Mouse (Mus musculus) left cerebral cortex, postnatal 14 days (tissue): ENCODE measurements around the gene 2900011O08Rik. TPM values are rescaled to one million over a fixed set of nuclear protein-coding genes. Genes with fewer than 3 reads are reported as not detected.
A peak's percentile ranks its signal among the peaks of the same experiment; 100 is the strongest.
"Not testable (repeated sequence)": the region's sequence is repeated elsewhere in the genome, so short reads cannot be mapped to it uniquely, and the experiment has no call there.

Experiments
- DNase-seq, 2 experiments: peaks; one replicate each; pipeline ENCODE4 v3.0.0; 2021 to 2022; ENCODE audit warnings: low spot score in 2 of 2, mixed read lengths in 1 of 2
- intact Hi-C: fragments of 180-260 bp; cut with DNase I; formaldehyde crosslinking; loops from one replicate; pipeline ENCODE4 v1.15.1; 2025
- total RNA-seq, 2 experiments: library from RNA; stranded (reverse); gene quantifications; 2 replicates each; pipeline ENCODE4 v1.2.3; 2021

The 2900011O08Rik gene
- total RNA-seq, 2 experiments from 2014 or later = 280 to 282 TPM

GRCm38 (mm10) chr16:14053116-14053515 is 66.7 kb downstream of the 2900011O08Rik start:
- intact Hi-C loops = loop anchor here (1.0 kb wide), 1 partner anchor 39 kb away; no protein-coding TSS in a partner anchor
- DNase-seq = no peak

GRCm38 (mm10) chr16:14055271-14055670 is 68.9 kb downstream of the 2900011O08Rik start:
- no peak for DNase-seq
- intact Hi-C loops = no loop called here

- no peak for DNase-seq
- intact Hi-C loops = no loop called here
Measured at GRCm38 (mm10) chr16:14056734-14057133, 70.3 kb downstream of the 2900011O08Rik start.

GRCm38 (mm10) chr16:14058541-14058940 is 72.1 kb downstream of the 2900011O08Rik start:
- intact Hi-C loops = no loop called here

DNA sequence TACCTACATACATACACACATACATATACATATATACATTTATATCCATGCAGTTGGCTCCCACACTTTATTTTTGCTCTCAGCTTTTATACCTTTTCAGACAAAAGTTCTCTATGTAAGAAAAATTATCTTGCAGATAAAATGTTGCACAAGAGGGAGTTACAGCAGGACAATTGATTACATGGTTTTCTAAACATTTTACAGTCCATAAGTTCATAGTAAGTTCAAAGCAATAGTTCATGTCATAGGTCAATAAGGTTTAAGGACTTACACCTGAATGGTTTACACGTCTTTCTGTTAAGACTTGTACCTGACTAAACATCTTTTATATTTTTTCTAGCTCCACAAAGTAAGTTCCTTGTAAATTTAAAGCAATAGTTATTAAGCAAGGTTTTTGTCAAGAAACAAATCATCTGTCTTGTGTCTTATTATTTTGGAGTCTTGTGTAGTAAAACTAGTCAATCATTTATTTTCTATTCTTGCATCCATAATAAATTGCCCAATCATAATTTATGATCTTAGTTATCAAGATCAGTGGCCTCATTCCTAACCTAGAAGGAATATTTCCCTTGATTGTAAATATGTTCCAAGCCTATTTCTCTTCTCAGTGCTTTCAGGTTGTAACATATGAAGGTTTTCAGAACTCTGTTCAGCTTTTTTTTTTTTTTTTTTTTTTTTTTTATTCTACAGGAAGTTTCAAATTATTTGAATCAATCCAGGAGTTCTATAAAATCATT is 72.9 kb downstream of the 2900011O08Rik start:
- intact Hi-C loops = no loop called here
- DNase-seq = no peak

More at GRCm38 (mm10) chr16:14058541-14058940, 72.1 kb downstream of the 2900011O08Rik start:
- DNase-seq = no peak

DNA sequence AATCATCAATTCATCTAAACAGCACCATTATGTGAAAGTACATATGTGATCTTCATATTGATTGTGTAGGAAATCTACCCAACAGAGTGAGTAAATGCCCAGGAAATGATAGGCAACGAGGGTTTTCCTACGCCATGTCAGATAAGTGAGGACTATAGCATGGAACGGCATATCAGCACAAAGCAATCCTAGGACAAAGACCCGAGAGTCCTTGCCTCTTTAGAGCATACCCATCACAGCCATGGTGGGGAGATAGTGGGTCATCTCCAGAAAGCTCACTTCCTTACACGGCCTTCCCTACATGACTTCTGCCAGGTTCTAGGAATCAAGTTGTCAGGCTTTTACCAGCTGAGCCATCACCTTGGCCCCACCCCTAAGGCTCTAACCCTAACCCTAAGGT is 73.5 kb downstream of the 2900011O08Rik start:
- no peak for DNase-seq
- intact Hi-C loops = no loop called here

DNA sequence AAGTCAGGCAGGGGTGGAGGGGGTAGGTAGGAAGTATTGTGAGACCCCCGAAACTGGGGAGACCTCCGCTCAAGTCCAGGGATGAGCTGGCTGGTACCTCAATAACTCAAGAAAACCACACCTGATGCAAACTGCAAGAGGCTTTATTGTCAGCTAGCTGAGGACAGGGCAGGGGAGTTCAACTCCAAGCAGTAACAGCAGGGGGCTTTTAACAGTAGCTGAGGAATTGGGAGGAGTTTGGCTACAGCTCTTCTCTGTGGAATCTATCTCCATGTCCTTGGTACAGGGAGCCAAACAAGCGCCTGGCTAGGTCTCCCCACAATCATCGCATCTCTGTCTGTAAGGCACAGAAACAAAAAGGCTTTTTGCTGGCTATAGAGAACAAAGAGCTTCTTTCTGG is 80.2 kb downstream of the 2900011O08Rik start:
- DNase-seq, intact Hi-C loops: not testable (repeated sequence)

DNA sequence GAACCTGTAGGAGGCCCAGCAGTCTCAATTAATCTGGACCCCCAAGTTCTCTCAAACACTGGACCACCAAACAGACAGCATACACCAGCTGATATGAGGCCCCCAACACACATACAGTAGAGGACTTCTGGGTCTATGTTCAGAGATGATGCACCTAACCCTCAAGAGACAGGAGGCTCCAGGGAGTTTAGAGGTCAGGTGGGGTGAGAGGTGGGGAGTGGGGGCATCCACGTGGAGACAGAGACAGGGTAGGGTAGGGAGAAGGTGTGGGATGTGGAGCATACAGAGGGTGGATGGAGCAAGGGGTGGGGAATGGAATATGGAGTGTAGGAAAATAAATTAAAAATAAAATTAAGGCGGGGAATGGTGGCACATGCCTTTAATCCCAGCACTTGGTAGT is 82.3 kb downstream of the 2900011O08Rik start:
- DNase-seq, intact Hi-C loops: not testable (repeated sequence)

DNA sequence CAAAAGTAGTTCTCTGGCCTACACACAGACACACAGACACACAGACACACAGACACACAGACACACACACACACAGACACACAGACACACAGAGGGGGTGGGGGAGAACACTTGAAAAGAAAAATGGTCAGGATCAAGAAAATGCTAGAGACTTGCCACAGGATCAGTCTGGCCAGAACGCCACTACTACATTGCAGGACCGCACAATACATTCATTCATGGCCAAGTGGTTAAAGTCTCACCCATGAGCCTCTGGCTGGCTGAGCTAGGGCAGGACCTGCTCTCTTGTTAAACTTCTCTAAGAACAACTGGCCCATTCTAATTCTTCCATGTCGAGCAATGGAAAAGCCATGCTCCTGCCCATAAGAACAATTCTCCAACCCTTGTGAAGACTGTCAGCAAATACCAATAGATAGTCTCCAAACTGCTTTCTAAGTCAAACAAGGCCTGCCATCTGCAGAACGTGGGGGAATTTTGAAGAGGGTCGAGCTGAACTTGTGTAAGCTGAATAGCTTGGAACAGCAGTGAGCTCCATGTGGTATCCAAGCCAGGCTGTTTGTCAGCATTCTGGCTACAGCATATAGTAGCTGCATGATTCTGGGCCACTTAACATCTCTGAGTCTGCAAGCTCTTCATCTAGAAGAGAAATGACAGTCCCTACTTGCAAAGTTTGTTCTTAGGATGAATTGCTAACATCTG is 84.2 kb downstream of the 2900011O08Rik start:
- no peak for DNase-seq
- intact Hi-C loops = no loop called here

DNA sequence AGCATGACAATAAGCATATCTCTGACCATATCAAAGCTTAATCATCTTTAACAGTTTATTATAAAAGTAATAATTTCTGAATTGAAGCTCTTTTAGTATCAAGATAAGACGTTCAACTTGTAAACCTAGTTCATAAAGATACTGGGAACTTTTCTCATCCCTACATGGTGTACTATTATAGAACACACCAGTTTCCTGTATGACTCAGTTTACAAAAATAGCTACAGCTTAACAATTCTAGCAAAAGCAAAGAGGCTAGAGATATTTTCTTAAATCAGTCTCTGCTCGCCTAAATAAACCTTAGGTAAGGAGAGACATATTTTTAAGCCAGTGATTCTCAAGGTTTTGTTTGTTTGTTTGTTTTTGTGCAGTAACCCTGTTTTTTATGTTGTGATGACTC is 96.5 kb downstream of the 2900011O08Rik start:
- no peak for DNase-seq
- intact Hi-C loops = no loop called here

GRCm38 (mm10) chr16:14088249-14088648 is 101.8 kb downstream of the 2900011O08Rik start:
- DNase-seq = no peak
- intact Hi-C loops = no loop called here

DNA sequence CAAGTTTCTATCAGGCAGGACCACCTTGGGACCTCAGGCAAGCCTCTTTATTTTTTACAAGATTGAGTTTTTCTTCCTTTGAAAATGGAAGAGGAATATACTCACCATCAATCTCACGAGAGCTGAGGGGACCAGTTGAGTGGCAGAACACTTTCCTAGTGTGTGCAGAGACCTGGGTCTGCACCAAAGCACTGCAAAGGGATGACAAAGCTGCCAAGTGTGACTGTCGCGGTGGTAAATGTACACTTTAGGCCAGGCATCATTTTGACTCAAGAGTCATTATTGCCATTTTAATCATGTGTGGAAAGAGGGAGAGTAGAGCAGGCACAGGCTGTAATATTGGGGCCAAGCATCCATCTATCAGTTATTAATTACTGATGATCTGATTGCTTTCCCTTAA is 102.9 kb downstream of the 2900011O08Rik start:
- DNase-seq = no peak
- intact Hi-C loops = no loop called here

DNA sequence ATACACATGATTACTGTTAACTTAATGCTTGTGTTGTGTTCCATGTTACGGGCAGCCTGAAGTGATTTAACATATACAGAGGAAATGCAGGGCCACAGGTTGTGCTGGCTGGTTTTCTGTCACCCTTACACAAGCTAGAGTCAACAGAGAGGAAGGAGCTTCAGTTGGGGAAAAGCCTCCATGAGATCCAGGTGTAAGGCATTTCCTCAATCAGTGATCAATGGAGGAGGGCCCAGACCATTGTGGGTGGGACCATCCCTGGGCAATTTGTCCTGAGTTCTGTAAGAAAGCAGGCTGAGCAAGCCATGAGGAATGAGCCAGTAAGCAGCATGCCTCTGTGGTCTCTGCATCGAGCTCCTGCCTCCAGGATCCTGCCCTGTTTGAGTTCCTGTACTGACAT is 105.4 kb downstream of the 2900011O08Rik start:
- intact Hi-C loops = loop anchor here (1.0 kb wide), 1 partner anchor 38 kb away; no protein-coding TSS in a partner anchor
- DNase-seq = no peak

DNA sequence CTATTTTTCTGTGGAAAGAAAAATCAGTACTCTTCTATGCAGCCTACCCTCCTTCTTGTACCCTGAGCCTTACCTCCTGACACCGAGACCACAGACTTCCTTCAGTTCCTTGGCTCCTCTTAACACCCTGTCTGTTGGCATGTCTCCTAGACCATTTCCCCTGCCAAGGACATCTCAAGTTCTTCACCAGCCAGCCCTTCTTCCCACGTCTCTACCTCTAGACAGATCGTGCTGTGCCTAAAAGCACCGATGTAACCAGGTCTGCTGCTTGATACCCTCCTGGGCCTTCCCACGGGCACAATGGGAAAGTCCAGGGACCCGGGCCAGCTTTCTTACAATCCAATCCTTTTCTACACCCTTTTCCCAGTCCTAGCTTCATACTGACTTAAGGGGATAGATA is 119.5 kb downstream of the 2900011O08Rik start:
- peak; percentile 18 to 57 for DNase-seq
- intact Hi-C loops = loop anchor here (5.0 kb wide), 1 partner anchor 204 kb away; the partner anchor contains the start of genes Mpv17l and Pdxdc1

- intact Hi-C loops = loop anchor here (5.0 kb wide), 1 partner anchor 207 kb away; the partner anchor contains the start of genes Mpv17l and Pdxdc1
- no peak for DNase-seq
Measured at GRCm38 (mm10) chr16:14109651-14110230, 123.3 kb downstream of the 2900011O08Rik start.

DNA sequence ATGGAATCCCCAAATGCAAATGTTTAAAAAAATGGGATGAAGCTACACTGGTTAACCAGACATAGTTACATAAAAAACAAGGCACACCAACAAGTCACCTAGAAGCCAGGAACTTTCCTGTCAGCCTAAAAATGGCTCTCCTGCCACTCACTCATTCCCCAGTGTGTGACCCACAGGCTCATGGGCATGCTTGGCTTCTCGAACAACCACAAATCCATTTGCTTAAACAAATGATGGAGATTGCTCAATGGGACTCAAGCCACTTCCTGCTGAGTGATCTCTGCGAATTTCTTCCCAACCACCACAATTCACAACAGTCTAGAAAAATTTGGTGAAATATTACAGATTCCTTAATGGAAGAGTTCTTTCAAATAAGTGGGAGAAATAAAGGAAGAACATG is 124.5 kb downstream of the 2900011O08Rik start:
- intact Hi-C loops = no loop called here
- no peak for DNase-seq

DNA sequence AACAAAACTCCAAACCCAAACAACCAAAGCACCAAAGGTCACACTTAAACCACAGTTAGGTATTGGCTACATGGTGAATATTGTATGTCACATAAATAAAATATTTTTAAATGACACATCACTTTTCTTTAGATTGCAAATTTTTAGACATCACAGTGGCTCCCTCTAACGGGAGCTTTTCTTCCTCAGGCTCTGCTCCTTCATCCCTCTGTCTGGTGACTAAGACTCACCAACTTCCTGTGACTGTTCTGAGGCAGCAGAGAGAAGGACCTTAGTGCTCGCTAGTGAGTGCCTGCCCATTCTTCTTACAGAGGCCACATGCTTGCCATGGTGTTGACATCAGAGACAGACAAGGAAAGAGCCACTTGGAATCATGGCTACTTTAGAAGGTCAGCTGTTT is 125.7 kb downstream of the 2900011O08Rik start:
- intact Hi-C loops = no loop called here
- peak; percentile 24 to 60 for DNase-seq

DNA sequence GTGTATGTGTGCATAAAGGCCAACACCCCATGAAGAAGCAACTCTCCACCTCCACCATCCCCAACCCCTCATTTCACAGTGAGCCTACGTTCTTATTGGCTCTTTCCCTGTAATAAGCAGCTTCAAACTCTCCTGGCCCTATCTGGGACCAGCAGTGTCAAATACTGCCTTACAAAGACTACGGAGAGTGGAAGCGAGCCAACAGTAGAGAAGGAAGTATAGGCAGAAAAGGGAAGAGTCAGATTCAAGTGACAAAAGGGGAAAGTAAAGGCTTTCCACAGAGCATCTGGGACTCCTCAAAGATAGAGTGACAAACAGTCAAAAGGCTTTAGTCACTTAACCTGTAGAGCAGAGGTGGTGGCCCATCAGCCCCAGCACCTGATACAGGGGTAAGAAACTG is 126.3 kb downstream of the 2900011O08Rik start:
- intact Hi-C loops = no loop called here
- DNase-seq = peak in 1 of 2 experiments; percentile 26

DNA sequence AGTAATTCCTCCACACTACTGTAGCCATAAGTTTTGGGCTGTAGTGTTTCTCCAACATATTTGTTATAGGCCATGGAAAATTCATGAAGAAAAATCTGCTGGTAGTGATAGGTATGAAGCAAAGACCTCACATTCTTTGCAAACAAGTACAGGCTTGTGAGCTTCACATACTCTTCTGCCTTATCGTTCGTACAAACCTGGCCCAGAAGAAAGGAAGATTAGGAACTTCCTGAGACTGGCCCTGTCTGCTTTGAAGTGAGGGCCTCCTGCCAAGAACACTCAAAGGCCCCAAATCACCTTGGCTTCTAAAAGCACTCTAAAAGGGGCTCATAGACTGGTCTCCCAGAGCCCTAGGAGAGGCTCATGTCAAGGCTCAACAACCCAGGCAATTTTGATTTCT is 130.9 kb downstream of the 2900011O08Rik start:
- intact Hi-C loops = no loop called here
- no peak for DNase-seq

- intact Hi-C loops = no loop called here
- no peak for DNase-seq
Measured at GRCm38 (mm10) chr16:14120941-14121340, 134.5 kb downstream of the 2900011O08Rik start.
